Mouse (Mus musculus) heart, embryonic 11.5 days (tissue): Measurements from ENCODE around the gene Apeh. TPM values are rescaled to one million over a fixed set of nuclear protein-coding genes. Genes with fewer than 3 reads are reported as not detected.

Source experiments
- ATAC-seq: fragments of 200-750 bp; cut with Nextera tagmentation; replicated peaks from 2 replicates; pipeline ENCODE4 v1.8.0; 2017; ENCODE audit warnings: moderate library complexity; ENCODE audit not compliant: insufficient number of reproducible peaks, low FRiP score, low TSS enrichment
- H3K27ac ChIP-seq: fragments of 300-500 bp; sonication (generic); 2 replicates; pipeline ENCODE4 v1.5.1; 2014; ENCODE audit warnings: mild to moderate bottlenecking, low read depth, low read length
- H3K27me3 ChIP-seq: fragments of 300-500 bp; sonication (generic); 2 replicates; pipeline ENCODE4 v1.6.1; 2014; ENCODE audit warnings: mild to moderate bottlenecking, low read length, mixed read lengths; ENCODE audit not compliant: control insufficient read depth, insufficient read depth
- H3K36me3 ChIP-seq: fragments of 300-500 bp; sonication (generic); 2 replicates; pipeline ENCODE4 v1.6.1; 2014; ENCODE audit warnings: mild to moderate bottlenecking, low read length, moderate library complexity, mixed read lengths; ENCODE audit not compliant: control insufficient read depth, insufficient read depth
- H3K4me1 ChIP-seq: fragments of 300-500 bp; sonication (generic); 2 replicates; pipeline ENCODE4 v1.6.1; 2014; ENCODE audit warnings: low read length; ENCODE audit not compliant: control insufficient read depth, insufficient read depth
- H3K4me2 ChIP-seq: fragments of 300-500 bp; sonication (generic); 2 replicates; pipeline ENCODE4 v1.6.1; 2014; ENCODE audit warnings: mild to moderate bottlenecking, moderate library complexity
- H3K4me3 ChIP-seq: fragments of 300-500 bp; sonication (generic); 2 replicates; pipeline ENCODE4 v1.5.1; 2014; ENCODE audit warnings: low read depth, low read length
- H3K9ac ChIP-seq: fragments of 300-500 bp; sonication (generic); 2 replicates; pipeline ENCODE4 v1.6.1; 2014; ENCODE audit warnings: mild to moderate bottlenecking, low read depth, low read length, moderate library complexity
- H3K9me3 ChIP-seq: fragments of 300-500 bp; sonication (generic); replicated peaks from 2 replicates; pipeline ENCODE4 v1.6.1; 2016; ENCODE audit warnings: low read length; ENCODE audit not compliant: control insufficient read depth
- WGBS: fragments of 180-500 bp; shearing (Covaris S2); extraction: QIAGEN DNeasy Blood & Tissue Kit; methylation state at CpG from one replicate; pipeline ENCODE4 v1.1.7; 2014; ENCODE audit not compliant: insufficient replicate concordance; 5-methylcytosine and 5-hydroxymethylcytosine counted together
- polyA plus RNA-seq: library from polyadenylated mRNA; unstranded; fragments of >200 nt; fragmentation: Nextera tagmentation; extraction: Ambion mirVana; gene quantifications from 2 replicates; pipeline ENCODE4 v1.2.1, GENCODE M21; 2014

Apeh gene
- polyA plus RNA-seq, 1 experiment from 2014 or later = 64.5 TPM

DNA sequence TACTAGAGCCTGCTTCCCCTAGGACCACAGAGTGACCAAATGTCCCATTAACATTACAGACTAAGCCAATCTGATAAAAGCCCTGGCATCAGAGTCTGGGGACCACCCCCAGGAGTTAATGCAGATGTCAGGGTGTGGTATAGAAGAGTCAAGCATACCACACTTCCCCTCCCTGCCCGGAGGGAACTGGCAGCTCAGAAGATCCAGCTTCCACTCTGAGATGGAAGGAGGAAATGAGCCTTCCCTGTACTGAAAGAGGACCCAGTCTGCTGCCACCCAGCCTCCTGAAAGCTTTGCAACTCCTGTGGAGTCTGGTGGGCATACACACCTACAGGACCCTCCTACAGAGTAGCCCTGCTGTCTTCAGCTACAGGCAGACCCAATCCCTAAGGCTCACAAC lies 39.3 kb downstream of the Apeh start:
- peaks cover 28% of the 10 kb centered on the region for H3K36me3 ChIP-seq
- no peaks in the 10 kb centered on the region for H3K27me3 ChIP-seq
- no peak overlapping the region for H3K4me3 ChIP-seq
- WGBS = 67% methylated on average over 1 of the region's 1 CpGs
- ATAC-seq = no peak
- no peak overlapping the region for H3K4me2 ChIP-seq
- peaks cover 12% of the 10 kb centered on the region for H3K4me1 ChIP-seq
- H3K9ac ChIP-seq = no peak overlapping the region
- H3K9me3 ChIP-seq = no peaks in the 10 kb centered on the region
- H3K27ac ChIP-seq = no peak overlapping the region

DNA sequence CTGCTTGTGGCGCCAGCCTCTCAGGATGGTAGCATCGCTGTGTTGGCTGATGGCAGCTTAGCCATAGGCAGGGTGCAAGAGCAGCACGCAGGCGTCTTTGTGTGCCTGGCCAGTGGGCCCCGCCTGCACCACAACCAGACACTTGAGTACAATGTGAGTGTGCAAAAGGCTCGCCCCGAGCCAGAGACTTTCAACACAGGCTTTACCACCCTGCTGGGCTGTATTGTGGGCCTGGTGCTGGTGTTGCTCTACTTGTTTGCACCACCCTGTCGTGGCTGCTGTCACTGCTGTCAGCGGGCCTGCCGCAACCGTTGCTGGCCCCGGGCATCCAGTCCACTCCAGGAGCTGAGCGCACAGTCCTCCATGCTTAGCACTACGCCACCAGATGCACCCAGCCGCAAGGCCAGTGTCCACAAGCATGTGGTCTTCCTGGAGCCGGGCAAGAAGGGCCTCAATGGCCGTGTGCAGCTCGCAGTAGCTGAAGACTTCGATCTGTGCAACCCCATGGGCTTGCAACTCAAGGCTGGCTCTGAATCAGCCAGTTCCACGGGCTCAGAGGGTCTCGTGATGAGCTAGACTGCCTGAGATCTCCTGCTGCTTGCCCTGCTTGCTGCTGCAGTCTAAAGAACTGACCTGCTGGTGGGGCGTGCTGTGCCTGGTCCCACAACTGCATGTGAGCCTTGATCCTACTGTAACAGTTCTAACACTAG lies 39.9 kb downstream of the Apeh start:
- Histone ChIP-seq H3K4me1 (peaks cover 14% of the 10 kb centered on the region), H3K9me3 (no peaks in the 10 kb centered on the region), H3K27me3 (no peaks in the 10 kb centered on the region), H3K4me2 (no peak overlapping the region), H3K36me3 (peaks cover 28% of the 10 kb centered on the region), H3K4me3 (no peak overlapping the region), H3K27ac (no peak overlapping the region), H3K9ac (no peak overlapping the region)
- 86% methylated on average over 22 of the region's 22 CpGs for WGBS
- no peak for ATAC-seq

DNA sequence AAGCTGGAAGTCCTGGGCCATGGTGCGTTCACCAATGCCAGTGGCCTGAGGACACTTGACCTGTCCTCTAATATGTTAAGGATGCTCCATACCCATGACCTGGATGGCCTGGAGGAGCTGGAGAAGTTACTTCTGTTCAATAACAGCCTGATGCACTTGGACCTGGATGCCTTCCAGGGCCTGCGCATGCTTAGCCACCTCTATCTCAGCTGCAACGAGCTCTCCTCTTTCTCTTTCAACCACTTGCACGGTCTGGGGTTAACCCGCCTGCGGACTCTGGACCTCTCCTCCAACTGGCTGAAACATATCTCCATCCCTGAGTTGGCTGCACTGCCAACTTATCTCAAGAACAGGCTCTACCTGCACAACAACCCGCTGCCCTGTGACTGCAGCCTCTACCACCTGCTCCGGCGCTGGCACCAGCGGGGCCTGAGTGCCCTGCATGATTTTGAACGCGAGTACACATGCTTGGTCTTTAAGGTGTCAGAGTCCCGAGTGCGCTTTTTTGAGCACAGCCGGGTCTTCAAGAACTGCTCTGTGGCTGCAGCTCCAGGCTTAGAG lies 40.7 kb downstream of the Apeh start:
- 91% methylated on average over 15 of the region's 15 CpGs for WGBS
- Histone ChIP-seq H3K27ac (no peak overlapping the region), H3K4me1 (peaks cover 14% of the 10 kb centered on the region), H3K9me3 (no peaks in the 10 kb centered on the region), H3K27me3 (no peaks in the 10 kb centered on the region), H3K9ac (no peak overlapping the region), H3K36me3 (peaks cover 25% of the 10 kb centered on the region), H3K4me2 (peak overlapping the region; percentile 63; the same call in 1 of the 2 replicates), H3K4me3 (no peak overlapping the region)
- no peak for ATAC-seq

DNA sequence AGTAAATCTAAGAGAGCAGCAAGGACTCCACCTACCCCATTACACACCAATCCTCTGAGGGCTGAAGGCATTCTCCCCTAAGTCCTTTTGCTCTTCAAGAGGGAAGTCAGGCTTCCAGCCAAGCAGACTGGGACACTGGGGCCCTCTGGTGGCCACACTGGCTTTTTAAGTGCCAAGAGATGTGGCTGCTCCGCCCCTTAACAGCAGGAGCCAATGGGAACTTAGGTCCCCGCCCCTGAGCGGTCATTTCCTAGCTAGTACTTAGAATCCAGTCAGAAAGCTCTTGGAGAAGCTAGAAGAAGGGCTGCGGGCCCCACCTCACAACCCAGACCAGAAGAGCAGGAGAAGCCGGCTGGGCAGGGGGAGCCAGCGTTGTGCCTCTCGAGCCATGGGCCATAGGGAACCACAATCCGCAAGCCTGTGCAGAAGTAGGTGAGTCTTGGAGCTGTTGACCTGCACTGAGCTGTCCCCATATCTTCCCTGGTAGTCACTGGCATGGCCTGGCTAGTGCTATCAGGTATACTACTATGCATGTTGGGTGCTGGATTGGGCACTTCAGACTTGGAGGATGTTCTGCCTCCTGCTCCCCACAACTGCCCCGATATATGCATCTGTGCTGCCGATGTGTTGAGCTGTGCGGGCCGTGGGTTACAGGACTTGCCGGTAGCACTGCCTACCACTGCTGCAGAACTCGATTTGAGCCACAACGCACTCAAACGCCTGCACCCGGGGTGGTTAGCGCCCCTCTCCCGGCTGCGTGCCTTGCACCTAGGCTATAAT lies 41.3 kb downstream of the Apeh start, which contains the start of gene Amigo3:
Gene Amigo3, plus strand, starts transcription at position 275 of the 780 bp plus-strand sequence.
- WGBS = 49% methylated on average over 20 of the region's 20 CpGs
- peaks cover 23% of the 10 kb centered on the region for H3K36me3 ChIP-seq

DNA sequence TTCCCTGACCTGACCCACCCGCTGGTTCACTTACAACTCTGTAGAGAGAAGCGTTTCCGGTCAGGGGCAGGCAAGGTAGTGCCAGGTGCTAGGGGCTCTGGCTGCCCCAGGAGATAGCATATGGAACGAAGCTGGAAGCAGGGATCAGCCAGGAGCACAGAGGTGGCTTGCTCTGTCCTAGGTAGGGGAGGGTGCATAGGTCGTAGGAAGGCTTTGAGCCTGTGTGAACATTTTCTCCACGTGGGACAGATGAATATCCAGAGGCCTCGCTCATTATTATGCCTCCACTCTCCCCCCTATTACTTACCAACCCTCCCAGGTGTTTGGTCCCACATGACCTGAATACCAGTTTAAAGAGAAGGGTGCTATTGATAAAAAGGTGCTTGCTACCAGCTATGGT lies 42.0 kb downstream of the Apeh start:
- no peak overlapping the region for H3K4me3 ChIP-seq
- H3K4me1 ChIP-seq = peaks cover 26% of the 10 kb centered on the region
- no peak for ATAC-seq
- H3K27me3 ChIP-seq = no peaks in the 10 kb centered on the region
- peaks cover 23% of the 10 kb centered on the region for H3K36me3 ChIP-seq
- peak overlapping the region; percentile 40; the same call in 1 of the 2 replicates for H3K9ac ChIP-seq
- 69% methylated on average over 7 of the region's 7 CpGs for WGBS
- H3K27ac ChIP-seq = no peak overlapping the region
- no peaks in the 10 kb centered on the region for H3K9me3 ChIP-seq
- no peak overlapping the region for H3K4me2 ChIP-seq

More for the DNA sequence above, 41.3 kb downstream of the Apeh start, which contains the start of gene Amigo3:
- no peak for ATAC-seq
- H3K4me2 ChIP-seq = peak within 1 kb of the TSS; percentile 63
- peaks cover 19% of the 10 kb centered on the region for H3K4me1 ChIP-seq
- no peaks in the 10 kb centered on the region for H3K9me3 ChIP-seq
- H3K27ac ChIP-seq = no peak within 1 kb of the TSS
- H3K27me3 ChIP-seq = no peaks in the 10 kb centered on the region
- peak within 1 kb of the TSS; percentile 40; the same call in 1 of the 2 replicates for H3K9ac ChIP-seq
- peak within 1 kb of the TSS; percentile 24; the same call in 1 of the 2 replicates for H3K4me3 ChIP-seq

DNA sequence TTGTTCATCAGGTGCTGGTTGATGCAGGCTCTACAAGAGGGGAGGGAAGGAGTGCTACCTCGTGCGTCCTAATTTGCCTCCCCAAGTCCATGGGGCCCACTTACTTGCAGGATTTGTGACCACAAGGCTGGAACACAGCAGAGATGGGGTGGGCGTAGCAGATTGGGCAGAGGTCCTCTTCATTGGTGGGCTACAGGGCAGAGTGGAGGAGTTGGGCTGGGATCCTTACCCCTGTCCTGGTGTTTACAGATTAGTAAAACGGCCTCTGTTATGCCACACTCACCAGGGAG lies 42.5 kb downstream of the Apeh start:
- WGBS = 85% methylated on average over 4 of the region's 4 CpGs
- H3K4me3 ChIP-seq = no peak overlapping the region
- no peak overlapping the region for H3K4me2 ChIP-seq
- ATAC-seq = no peak
- H3K36me3 ChIP-seq = peaks cover 23% of the 10 kb centered on the region
- H3K27ac ChIP-seq = no peak overlapping the region
- no peaks in the 10 kb centered on the region for H3K9me3 ChIP-seq
- peaks cover 30% of the 10 kb centered on the region for H3K4me1 ChIP-seq
- no peak overlapping the region for H3K9ac ChIP-seq
- no peaks in the 10 kb centered on the region for H3K27me3 ChIP-seq

DNA sequence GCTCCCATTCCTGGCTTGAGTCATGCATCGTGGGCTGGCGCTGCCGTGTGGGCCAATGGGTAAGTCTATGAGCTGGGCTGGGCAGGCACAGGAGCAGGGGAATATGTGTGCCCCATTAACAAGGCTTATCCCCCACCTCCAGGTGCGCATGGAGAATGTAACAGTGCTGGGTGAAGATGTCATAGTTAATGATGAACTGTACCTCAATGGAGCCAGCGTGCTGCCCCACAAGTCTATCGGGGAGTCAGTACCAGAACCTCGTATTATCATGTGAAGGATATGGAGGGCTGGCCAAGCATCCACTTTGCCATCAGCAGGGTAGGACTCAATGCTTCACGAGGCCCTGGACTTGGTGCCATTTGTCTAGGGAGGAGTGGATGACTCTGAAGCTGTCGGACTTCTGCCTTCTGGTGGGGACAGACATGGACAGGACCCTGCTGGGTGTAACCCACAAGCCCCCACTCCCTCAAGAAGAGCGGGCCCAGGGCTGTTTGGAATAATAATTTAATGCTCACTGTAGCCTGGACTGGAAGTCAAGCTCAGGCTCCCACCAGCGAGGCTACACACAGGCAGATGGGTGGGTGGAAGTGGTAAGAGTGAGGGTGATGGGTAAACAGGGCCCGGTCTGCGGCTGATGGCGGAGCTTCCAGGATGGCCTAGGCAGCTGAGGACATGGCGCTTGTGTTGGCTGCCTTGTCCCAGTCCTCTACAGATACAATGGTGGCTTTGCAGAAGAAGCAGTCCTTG lies 43.0 kb downstream of the Apeh start:
- no peak overlapping the region for H3K27ac ChIP-seq
- no peak overlapping the region for H3K9ac ChIP-seq
- no peak overlapping the region for H3K4me2 ChIP-seq
- no peak overlapping the region for H3K4me3 ChIP-seq
- H3K9me3 ChIP-seq = no peaks in the 10 kb centered on the region
- H3K27me3 ChIP-seq = no peaks in the 10 kb centered on the region
- 94% methylated on average over 15 of the region's 15 CpGs for WGBS
- peaks cover 26% of the 10 kb centered on the region for H3K36me3 ChIP-seq
- ATAC-seq = no peak
- H3K4me1 ChIP-seq = peaks cover 34% of the 10 kb centered on the region

DNA sequence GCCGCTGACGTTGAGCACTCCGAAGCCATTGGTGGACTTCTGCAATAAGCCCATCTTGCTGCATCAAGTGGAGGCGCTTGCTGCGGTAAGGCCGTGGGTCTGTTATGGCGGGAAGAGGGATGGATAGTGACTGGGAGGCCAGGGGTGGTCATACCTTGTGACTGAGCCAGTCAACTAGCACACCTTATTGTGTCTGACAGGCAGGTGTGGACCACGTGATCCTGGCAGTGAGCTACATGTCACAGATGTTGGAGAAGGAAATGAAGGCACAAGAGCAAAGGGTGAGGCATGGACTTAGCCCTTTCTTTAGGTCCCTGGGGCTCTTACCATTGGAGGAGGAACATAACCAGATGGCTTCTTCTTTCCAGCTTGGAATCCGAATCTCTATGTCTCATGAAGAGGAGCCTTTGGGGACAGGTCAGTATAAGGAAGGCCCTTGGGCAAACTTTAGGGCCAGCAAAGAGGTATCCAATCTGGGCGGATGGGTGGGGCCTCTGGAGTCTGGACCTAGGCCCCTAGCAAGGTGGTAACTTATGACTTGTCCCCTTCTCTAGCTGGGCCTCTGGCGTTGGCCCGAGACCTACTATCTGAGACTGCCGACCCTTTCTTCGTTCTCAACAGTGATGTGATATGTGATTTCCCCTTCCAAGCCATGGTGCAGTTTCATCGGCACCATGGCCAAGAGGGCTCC lies 44.7 kb downstream of the Apeh start:
- Histone ChIP-seq H3K27ac (0 out of 2 replicates have a peak overlapping the region, but pooled peaks have one; percentile 23), H3K36me3 (peaks cover 33% of the 10 kb centered on the region), H3K4me3 (peak overlapping the region; percentile 76), H3K9ac (peak overlapping the region; percentile 79), H3K4me1 (peaks cover 34% of the 10 kb centered on the region), H3K27me3 (no peaks in the 10 kb centered on the region), H3K4me2 (peak overlapping the region; percentile 73), H3K9me3 (no peaks in the 10 kb centered on the region)
- no peak for ATAC-seq
- WGBS = 35% methylated on average over 15 of the region's 15 CpGs
